Mouse (Mus musculus): ENCODE data around the gene Btrc.
"Not testable (repeated sequence)": the region's sequence is repeated elsewhere in the genome, so short reads cannot be mapped to it uniquely, and the experiment has no call there.

The Btrc gene

DNA sequence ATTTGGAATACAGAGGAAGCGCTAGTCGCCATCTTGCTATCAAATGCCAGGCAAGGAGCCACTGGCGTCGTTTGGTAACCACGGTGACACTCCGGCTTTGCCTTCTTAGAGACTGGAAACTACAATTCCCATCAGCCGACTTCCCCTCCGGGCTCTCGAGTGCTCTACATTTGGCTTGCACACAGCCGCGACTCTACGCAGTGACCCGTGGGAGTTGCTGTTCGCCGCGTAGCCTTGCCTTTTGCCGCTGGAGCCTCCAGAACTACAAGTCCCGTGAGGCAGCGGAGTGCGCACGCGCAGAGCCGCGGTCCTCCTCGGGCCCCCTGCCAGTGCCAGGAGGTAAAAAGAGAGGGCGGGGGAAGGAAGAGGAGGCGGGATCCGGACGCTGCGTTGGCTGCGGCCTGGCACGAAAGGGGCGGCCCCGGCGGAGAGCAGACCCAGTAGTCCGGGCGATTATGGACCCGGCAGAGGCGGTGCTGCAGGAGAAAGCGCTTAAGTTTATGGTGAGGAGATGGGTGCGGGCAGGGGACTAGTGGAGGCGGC lies at the start of gene Btrc:
Gene Btrc, plus strand, starts transcription at position 351 of the 543 bp plus-strand sequence.
- peak; percentile 100 for DNase-seq (ENCODE audit: low read depth in 1 of 2, low spot score in 2 of 2)

DNA sequence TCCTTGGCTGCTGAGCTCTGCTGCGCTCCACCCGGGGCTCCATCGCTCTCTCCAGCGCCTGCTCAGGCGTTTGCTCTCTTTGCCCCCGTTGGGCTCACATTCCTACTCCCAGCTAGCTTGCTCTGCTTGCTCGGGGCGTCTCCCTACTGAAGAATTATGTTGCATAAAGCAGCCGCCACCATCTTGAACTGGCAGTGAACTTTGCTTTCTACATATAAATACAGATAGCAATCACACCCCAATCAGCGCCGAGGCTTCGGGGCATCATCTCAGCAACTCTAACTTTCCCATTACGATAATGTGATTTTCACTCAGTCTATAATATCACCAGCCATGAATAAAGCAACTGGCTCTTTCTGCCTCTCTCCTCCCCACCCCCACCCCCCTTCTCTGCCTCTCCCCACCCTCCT lies 46.1 kb upstream of the Btrc start:
- no peak for DNase-seq (ENCODE audit: low read depth in 1 of 2, low spot score in 2 of 2)

DNA sequence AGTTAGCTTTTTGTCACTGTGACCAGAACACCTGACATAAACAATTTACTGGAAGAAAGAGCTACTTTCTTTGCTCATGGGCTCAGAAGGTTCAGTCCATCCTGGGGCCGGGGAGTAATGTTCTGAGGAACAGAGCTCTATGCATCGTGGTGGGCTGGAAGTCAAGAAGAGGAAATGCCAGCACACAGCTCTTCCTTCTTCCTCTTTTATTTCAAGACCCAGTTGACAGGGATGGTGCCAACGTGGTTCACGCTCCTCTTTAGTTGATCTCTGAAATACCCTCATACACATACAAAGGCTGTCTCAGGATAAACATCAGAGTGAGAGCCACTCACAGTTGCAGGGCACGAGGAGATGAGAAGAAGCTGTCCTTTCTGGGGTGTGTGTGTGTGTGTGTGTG lies 42.5 kb upstream of the Btrc start:
- no peak for DNase-seq (ENCODE audit: low read depth in 1 of 2, low spot score in 2 of 2)

DNA sequence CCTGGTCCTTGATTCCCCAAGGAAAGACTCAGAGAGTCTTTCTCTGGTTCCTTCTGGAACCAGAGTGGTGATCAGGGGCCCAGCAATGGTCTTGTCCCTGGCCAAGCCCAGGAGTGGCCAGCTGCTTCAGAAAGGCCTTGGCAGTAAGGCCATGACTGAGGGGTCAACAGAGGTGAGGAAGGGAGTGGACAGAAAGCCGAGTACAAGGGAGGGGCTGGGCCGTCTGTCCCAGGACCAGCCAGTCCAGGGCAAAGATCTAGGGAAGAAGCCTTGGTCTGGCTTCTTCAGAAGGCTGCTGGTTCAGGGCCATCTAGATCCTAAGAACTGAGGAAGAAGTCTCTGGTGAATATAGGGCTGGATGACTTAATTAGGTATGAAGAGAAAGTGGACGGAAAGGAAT lies 34.5 kb upstream of the Btrc start:
- DNase-seq (ENCODE audit: low read depth in 1 of 2, low spot score in 2 of 2), result no peak

DNA sequence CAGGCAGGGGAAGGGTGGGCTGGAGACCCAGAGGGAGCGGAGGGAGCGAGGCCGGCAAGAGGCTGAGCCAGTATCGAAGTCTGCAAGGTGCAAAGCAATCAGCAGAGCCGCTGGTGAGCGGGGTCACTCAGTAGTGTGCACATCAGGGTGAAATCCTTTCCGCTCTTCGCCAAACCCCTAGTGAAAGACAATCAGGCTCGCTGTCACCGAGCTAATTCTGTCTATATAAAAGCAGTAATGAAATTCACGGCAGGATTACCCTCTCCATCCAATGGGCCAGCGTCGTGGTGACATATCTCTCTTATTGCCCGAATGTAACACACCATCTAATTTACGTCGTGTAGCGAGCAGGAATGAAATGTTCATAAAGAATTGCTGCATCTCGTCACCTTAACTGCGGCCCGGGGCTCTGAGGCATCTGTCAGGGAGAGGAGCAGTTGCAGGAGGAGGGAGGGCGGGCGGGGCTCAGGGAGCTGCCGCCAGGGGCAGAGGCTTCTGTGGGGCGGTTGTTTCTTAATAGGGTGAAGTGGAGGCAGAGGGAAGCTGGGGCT lies 33.7 kb upstream of the Btrc start:
- no peak for DNase-seq (ENCODE audit: low read depth in 1 of 2, low spot score in 2 of 2)

DNA sequence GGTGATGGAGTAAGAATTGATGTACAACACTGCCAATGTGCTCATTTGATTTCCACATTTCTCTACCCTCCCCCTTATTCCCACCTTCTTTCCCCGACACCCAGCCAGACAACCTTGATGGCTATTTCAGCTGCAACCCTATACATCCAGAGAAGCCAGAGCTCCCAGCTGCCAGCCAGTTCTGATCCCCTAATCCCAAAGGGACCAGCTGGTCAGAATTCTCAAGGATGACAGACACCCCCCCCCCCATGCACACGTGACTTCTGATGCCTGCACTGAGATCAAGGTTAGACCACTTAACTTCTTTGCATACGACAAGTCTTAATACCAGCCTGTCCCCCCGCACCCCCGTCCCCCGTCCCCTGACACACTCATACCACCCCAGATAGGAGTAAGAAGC lies 26.8 kb upstream of the Btrc start:
- no peak for DNase-seq (ENCODE audit: low read depth in 1 of 2, low spot score in 2 of 2)

DNA sequence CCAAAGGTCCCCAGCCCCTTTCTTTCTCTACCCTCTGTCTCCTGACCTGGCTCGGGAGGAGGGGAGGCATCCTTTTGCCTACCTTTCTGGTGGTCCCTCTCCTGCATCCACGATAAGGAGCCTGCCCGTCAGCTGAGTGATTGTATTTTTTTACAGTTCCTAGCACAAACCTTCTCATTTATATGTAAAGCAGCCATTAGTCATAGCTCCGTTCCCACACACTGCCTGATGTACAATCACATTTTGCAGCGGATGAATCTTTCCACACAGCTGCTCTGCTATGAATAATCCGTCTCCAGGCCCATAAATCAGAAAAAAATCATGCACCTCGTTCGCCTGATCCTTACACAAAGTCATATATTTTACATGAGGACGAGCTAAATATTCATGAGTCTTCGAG lies 25.4 kb upstream of the Btrc start:
- DNase-seq (ENCODE audit: low read depth in 1 of 2, low spot score in 2 of 2), result no peak

DNA sequence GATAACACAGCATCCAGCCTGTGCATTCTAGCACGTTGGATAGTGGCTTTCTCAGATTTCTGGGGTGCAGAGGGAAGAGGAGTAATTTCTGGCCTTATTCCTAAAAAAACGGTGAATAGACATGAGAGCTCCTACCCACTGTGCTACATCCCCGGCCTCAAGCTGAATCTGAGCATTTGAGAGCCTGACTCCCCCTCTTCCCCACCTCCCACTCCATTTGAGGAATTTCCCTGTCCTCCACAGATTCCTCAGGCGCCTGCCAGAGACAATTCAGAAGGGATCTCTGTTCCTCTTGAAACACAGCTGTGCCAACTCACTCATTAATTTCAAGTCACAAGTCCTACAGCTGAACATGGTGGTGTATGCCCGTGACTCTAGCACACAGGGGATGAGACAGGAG lies 19.6 kb upstream of the Btrc start:
- DNase-seq (ENCODE audit: low read depth in 1 of 2, low spot score in 2 of 2), result no peak

DNA sequence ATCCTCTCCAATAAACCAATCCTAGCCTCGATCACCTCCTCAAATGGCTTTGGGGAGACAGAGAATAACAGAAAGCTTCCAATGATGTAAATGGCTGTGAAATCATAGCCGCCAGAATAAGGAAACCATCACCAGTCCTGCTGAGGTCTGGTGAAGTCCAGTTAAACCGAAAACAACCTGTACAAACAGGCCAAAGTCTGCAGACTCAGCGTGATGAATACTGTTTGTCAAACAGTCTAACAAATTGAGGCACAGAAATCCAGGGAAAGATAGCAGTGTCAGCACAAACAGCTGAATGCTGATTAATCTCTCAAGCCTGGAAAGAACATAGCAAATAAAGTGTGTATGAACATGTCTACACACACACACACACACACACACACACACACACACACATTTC lies 15.3 kb upstream of the Btrc start:
- DNase-seq (ENCODE audit: low read depth in 1 of 2, low spot score in 2 of 2), result no peak

DNA sequence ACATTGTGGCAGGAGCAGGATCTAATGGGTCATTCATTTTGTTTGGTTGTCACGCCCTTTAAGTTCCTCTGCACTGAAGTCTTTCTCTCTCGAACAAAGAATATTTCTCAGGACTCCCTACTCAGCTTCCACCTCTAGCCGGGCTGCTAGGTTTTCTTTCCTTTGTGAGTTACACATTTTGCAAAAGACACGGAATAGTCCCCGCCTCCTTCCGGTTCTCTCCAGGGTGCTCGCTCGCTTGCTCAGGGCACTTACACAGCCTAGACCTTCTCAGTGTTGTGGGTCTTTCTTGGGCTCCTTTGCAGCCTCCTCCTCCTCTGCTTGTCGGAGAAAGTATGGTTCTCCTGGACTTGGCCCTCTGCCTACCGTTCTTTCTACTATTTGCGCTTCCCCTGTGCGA lies 13.1 kb upstream of the Btrc start:
- DNase-seq (ENCODE audit: low read depth in 1 of 2, low spot score in 2 of 2), result no peak

DNA sequence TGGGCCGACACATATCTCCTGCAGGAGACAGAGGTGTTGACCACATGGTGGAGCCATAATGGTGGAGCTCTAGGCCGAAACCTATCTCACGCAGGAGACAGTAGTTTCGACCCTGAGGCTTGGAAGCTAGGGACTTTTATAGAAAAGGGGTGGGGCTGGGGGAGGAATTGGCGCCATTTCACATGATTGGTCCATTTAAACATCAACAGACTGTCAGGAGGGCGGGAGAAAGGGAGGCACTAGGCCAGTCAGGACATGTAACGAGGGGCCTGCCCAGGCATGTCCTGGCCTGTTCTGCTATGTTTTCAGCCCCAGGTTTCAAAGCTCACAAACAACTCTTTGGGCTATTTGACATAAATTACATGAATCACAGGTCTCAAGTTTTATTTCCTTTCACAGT lies 10.8 kb upstream of the Btrc start:
- DNase-seq (ENCODE audit: low read depth in 1 of 2, low spot score in 2 of 2), result not testable (repeated sequence)

DNA sequence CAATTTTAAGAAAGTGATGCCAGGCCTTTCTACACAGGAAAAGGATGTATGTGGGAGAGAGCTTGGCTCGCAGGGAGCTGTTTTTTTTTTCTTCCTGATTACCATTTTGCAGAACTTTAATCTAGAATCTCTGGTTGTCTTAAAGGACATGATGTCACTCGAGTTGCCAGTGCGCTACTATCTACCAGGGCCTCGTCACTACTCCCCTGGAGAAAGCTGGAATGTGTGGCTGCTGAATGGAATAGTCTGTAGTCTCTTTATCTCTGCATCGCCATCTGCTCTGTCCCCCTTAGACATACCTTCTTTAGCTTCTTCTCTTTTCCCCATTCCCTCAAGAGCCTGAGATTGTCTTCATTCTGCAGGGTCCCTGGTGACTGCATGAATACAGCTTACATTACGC lies 7.9 kb upstream of the Btrc start:
- no peak for DNase-seq (ENCODE audit: low read depth in 1 of 2, low spot score in 2 of 2)

DNA sequence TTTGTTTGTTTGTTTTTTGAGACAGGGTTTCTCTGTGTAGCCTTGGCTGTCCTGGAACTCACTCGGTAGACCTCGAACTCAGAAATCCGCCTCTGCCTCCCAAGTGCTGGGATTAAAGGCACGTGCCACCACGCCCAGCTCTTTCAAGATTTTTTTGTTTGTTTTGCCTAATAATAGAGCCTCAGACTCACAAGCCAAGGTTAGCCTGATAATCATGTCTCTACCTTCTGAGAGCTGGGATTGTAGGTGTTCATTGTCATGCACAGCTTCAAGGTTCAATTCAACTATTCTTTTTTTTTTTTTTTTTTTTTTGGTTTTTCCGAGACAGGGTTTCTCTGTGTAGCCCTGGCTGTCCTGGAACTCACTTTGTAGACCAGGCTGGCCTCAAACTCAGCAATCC lies 6.7 kb upstream of the Btrc start:
- DNase-seq (ENCODE audit: low read depth in 1 of 2, low spot score in 2 of 2), result not testable (repeated sequence)

DNA sequence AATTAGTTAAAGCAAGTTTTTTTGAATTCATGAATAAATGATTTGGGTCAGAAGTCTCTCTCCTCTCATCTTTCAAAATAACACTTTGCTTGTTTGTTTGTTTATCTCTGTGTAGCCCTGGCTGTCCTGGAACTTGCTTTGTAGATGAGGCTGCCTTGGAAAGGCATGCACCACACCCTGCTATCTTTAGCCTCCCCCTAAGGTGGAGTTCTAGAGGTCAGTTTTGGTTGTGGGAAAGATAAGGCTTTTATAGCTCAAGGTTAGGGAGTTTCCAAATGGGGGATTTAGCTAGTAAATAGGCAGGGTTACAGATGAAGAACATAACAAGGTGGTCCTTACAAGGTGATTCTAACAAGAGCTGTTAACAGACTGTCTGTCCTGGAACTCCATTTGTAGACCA lies 3.0 kb upstream of the Btrc start:
- DNase-seq (ENCODE audit: low read depth in 1 of 2, low spot score in 2 of 2), result no peak

DNA sequence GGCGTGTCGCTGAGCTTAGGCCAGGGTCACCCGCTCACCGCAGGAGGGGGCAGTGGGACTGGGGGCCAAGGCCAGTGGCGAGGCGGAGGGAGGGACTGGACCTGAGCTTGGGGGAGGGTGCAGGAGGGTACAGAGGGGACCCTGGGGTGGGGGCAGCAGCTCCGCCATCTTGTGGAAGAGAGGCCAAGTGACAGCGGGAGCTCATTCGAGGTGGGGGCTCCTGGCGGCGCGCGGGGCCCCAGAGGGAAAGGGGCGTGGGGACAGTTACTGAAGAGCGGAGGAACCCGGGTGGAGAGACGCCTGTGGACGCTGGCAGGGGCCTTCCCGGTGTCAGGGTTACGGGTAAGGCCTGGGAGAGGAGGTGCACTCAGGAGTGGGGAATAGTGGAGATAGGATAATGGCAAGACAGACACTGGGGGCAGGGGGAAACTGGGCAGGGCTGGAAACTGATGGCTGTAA lies 428 bp downstream of the Btrc start:
- DNase-seq (ENCODE audit: low read depth in 1 of 2, low spot score in 2 of 2), result no peak

DNA sequence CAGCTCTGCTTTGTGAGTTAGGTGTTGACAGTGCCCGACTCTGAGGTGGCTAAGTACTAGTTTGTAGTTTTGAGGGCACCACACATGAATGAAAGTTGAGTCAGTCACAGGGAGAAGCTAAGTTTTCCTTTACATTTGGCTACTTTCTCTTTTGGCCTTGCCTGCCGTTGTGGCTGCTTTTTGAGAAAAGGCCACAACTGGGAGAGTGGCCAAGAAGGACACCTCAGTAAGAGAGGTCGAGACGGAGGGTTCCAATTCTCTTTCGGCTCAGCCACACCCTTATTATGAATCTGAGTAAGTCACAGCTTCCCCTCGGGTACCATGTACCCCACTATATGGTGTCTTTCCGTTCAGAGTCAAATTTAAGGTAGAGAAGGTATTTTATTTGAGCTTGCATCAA lies 3.1 kb downstream of the Btrc start:
- no peak for DNase-seq (ENCODE audit: low read depth in 1 of 2, low spot score in 2 of 2)

DNA sequence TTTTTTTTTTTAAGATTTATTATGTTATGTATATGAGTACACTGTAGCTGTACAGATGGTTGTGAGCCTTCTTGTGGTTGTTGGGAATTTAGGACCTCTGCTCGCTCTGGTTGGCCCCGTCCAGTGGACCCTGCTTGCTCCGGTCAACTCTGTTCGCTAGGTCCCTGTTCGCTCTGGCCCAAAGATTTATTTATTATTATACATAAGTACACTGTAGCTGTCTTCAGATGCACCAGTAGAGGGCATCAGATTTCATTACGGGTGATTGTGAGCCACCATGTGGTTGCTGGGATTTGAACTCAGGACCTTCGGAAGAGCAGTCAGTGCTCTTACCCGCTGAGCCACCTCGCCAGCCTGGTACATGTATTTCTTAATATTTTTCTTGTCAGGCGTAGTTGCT lies 21.3 kb downstream of the Btrc start:
- DNase-seq (ENCODE audit: low read depth in 1 of 2, low spot score in 2 of 2), result not testable (repeated sequence)

DNA sequence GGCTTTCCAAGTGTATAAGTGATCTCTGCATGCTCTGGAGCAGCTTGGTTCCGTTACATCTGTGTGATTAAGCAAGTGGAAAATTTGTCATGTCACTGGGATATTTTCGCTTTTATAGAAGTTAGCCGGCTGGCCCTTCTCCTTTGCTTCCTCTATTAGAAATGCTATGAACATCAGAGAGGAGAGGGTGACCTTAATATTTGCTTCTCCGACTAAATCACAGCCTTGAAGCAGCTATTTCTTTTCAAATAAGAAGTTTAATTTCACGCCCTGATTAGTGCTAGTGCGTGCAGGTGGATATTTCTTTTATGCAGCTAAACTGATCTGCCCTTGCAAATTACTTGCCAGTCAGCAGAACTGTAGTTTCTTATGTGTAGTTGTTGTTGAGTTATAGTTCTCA lies 25.0 kb downstream of the Btrc start:
- no peak for DNase-seq (ENCODE audit: low read depth in 1 of 2, low spot score in 2 of 2)

DNA sequence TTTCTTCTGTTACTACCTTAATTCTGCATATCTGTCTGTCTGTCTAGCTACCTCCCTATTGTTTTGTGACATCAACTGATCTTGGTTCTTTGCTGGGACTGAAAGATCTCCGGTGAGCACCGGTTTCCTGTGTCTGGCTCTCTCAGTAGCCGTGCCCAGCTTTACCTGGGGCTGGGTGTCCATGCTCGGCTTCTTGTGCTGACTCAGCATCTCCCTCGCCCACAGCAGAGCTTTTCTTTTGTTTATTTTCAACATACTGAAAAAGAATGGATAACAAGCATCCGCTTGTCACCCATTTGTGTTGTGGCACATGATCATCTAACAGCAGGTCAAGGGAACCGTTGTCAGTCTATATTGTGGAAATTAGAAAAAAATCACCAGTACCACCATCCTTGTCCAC lies 30.5 kb downstream of the Btrc start:
- DNase-seq (ENCODE audit: low read depth in 1 of 2, low spot score in 2 of 2), result no peak

DNA sequence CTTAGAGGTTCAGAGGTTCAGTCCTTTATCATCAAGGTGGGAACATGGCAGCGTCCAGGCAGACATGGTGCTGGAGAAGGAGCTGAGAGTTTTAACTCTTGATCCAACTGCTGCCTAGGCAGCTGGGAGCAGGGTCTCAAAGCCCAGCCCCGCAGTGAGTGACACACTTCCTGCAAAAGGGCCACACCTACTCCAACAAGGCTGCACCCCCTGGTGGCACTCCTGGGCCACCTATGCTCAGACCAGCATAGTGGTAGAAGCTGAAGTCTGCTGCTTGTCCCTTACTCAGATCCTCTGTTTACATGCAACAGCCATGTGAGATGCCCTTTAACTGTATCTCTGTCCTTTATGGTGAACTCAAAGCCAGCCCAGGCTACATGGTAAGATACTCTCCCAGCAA lies 47.5 kb downstream of the Btrc start:
- DNase-seq (ENCODE audit: low read depth in 1 of 2, low spot score in 2 of 2), result no peak

DNA sequence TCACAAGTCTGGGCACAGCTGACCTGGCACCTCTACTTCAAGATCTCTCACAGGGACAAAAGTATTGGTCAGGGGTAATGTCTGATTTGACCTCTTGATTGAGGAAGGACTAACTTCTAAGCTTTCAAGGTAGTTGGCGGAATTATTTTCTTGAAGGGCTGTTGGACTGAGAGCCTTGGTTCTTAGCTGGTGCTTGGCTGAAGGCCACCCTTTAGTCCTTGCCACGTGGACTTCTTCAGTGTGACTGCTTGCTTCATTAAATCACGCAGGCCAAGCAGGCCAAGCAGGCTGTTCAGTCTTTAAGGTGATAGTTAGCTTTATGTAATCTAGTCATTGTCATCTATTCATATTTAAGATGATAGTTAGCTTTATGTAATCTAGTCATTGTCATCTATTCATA lies 49.2 kb downstream of the Btrc start:
- no peak for DNase-seq (ENCODE audit: low read depth in 1 of 2, low spot score in 2 of 2)

DNA sequence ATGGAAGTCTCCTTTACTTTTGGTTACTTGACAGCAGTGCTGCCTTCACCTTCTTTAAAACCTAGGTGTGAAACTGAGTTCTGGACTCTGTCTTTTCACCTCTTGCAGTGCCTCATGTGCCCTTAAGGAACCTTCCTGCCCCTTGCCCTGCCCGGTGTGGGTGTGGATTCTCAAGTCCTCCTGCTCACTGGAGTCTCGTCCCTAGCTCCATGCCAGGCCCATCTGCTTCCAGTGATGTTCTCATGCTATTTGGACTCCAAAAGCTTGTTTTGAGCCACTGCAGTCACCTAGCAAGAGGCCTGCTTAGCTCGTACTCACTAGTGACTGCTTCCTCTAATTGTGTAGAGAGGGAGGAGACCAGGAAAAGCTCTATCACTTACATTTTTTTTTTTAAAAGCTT lies 50.4 kb downstream of the Btrc start:
- no peak for DNase-seq (ENCODE audit: low read depth in 1 of 2, low spot score in 2 of 2)

DNA sequence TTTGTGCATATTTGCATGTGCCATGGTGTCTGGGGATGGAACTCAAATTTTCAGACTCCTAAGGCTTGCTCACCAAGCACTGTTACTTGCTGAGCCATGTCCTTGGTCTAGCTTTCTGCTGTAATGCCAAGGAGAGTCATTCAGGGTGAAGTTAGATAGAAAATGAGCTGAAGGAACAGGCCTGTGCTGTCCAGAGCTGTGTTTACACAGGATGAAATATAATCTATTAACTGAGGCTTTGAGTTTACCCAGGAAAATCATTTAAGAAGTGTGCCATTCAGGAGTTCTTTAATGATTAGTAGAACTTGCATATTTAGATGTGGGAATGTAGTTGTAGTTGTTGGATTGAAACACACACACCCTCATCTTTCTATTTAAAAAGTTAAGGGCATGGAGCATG lies 54.1 kb downstream of the Btrc start:
- no peak for DNase-seq (ENCODE audit: low read depth in 1 of 2, low spot score in 2 of 2)

DNA sequence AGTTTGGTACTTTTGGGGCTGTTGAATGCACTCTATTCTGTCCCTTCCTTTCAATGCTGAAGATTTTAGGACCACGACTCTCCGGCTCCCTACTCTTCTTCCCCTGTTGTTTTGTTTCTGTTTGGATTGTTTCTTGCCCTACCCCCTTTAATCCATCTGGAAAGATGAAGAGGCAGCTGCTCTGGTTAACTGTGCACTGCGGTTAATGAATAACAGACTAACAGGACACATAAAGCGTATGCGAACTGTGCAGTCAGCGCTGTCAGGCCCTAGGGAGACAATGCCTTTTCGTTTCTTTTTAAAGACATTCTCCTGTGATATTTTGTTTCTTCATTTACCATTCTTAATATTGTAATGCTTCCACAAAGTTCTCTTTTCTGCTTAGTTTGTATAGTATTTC lies 58.7 kb downstream of the Btrc start:
- no peak for DNase-seq (ENCODE audit: low read depth in 1 of 2, low spot score in 2 of 2)
